Mouse (Mus musculus): ENCODE measurements around the gene Pts. TPM values are rescaled to one million over a fixed set of nuclear protein-coding genes. Genes with fewer than 3 reads are reported as not detected.

Pts gene
- polyA plus RNA-seq, 2 experiments: 64.2 to 64.3 TPM

- Histone ChIP-seq H3K27ac (replicated peaks; ENCODE audit: low read depth, low read length) (no peak overlapping the region), H3K9ac (ENCODE audit: low read depth, low read length, severe bottlenecking) (no peak overlapping the region), H3K9me3 (ENCODE audit: control insufficient read depth, low read length) (no peaks in the 10 kb centered on the region), H3K27me3 (ENCODE audit: control insufficient read depth, insufficient read depth, low read length) (no peaks in the 10 kb centered on the region), H3K4me2 (replicated peaks; ENCODE audit: low read depth, low read length, severe bottlenecking) (no peak overlapping the region), H3K4me3 (replicated peaks; ENCODE audit: low read length) (no peak overlapping the region), H3K36me3 (ENCODE audit: control insufficient read depth, insufficient read depth, low read length) (no peaks in the 10 kb centered on the region), H3K4me1 (ENCODE audit: control insufficient read depth, insufficient read depth, low read length) (no peaks in the 10 kb centered on the region)
- no peak for TF ChIP-seq POLR2A (IDR thresholded peaks at IDR 0.05; ENCODE audit: borderline replicate concordance, extremely low read depth, insufficient read depth, insufficient read length)
- no peak for ATAC-seq (ENCODE audit: low FRiP score, low read depth)
- 63% methylated on average over 7 of the region's 7 CpGs for WGBS
- DNase-seq (ENCODE audit: low spot score): no peak
Observed at GRCm38 (mm10) chr9:50476651-50477050, 51.9 kb downstream of the Pts start.

GRCm38 (mm10) chr9:50475745-50476144, 52.8 kb downstream of the Pts start:
- Histone ChIP-seq H3K36me3 (ENCODE audit: control insufficient read depth, insufficient read depth, low read length) (no peaks in the 10 kb centered on the region), H3K27ac (replicated peaks; ENCODE audit: low read depth, low read length) (no peak overlapping the region), H3K27me3 (ENCODE audit: control insufficient read depth, insufficient read depth, low read length) (no peaks in the 10 kb centered on the region), H3K4me1 (ENCODE audit: control insufficient read depth, insufficient read depth, low read length) (no peaks in the 10 kb centered on the region), H3K9ac (ENCODE audit: low read depth, low read length, severe bottlenecking) (no peak overlapping the region), H3K4me2 (replicated peaks; ENCODE audit: low read depth, low read length, severe bottlenecking) (no peak overlapping the region), H3K9me3 (ENCODE audit: control insufficient read depth, low read length) (no peaks in the 10 kb centered on the region), H3K4me3 (replicated peaks; ENCODE audit: low read length) (no peak overlapping the region)
- 81% methylated on average over 8 of the region's 8 CpGs for WGBS
- ATAC-seq (ENCODE audit: low FRiP score, low read depth) (no peak), DNase-seq (ENCODE audit: low spot score) (no peak)
- no peak for TF ChIP-seq POLR2A (IDR thresholded peaks at IDR 0.05; ENCODE audit: borderline replicate concordance, extremely low read depth, insufficient read depth, insufficient read length)

- Histone ChIP-seq H3K9ac (ENCODE audit: low read depth, low read length, severe bottlenecking) (no peak overlapping the region), H3K4me1 (ENCODE audit: control insufficient read depth, insufficient read depth, low read length) (no peaks in the 10 kb centered on the region), H3K27me3 (ENCODE audit: control insufficient read depth, insufficient read depth, low read length) (no peaks in the 10 kb centered on the region), H3K9me3 (ENCODE audit: control insufficient read depth, low read length) (no peaks in the 10 kb centered on the region), H3K36me3 (ENCODE audit: control insufficient read depth, insufficient read depth, low read length) (no peaks in the 10 kb centered on the region), H3K4me2 (replicated peaks; ENCODE audit: low read depth, low read length, severe bottlenecking) (no peak overlapping the region), H3K27ac (replicated peaks; ENCODE audit: low read depth, low read length) (no peak overlapping the region), H3K4me3 (replicated peaks; ENCODE audit: low read length) (no peak overlapping the region)
- DNase-seq (ENCODE audit: low spot score) (no peak), ATAC-seq (ENCODE audit: low FRiP score, low read depth) (no peak)
- WGBS: 81% methylated on average over 7 of the region's 7 CpGs
- no peak for TF ChIP-seq POLR2A (IDR thresholded peaks at IDR 0.05; ENCODE audit: borderline replicate concordance, extremely low read depth, insufficient read depth, insufficient read length)
Observed at GRCm38 (mm10) chr9:50475318-50475717, 53.2 kb downstream of the Pts start.

Other genes starting within 250 kb of the Pts start
- 93.4 and 99.3 TPM in 2 replicates for gene Rpl10-ps3, start 183.8 kb downstream of the Pts start, polyA plus RNA-seq (2012; rRNA removed)
- 349 and 385 TPM in 2 replicates for gene Rpl10-ps3, start 183.8 kb downstream of the Pts start, polyA plus RNA-seq (2014; fragmentation: Nextera tagmentation; extraction: Ambion mirVana)
- gene Plet1, start 34.2 kb downstream of the Pts start, polyA plus RNA-seq (2012; rRNA removed): 0.74 and 0.93 TPM in 2 replicates
- 0.41 and 0.70 TPM in 2 replicates for gene Plet1, start 34.2 kb downstream of the Pts start, polyA plus RNA-seq (2014; fragmentation: Nextera tagmentation; extraction: Ambion mirVana)
- 2.2 and 2.4 TPM in 2 replicates for gene Il18, start 26.1 kb upstream of the Pts start, polyA plus RNA-seq (2012; rRNA removed)
- gene Il18, start 26.1 kb upstream of the Pts start, polyA plus RNA-seq (2014; fragmentation: Nextera tagmentation; extraction: Ambion mirVana): 2.4 and 2.9 TPM in 2 replicates
- gene Bco2, start 26.5 kb upstream of the Pts start, polyA plus RNA-seq (2012; rRNA removed): 0.09 and 0.26 TPM in 2 replicates
- gene Bco2, start 26.5 kb upstream of the Pts start, polyA plus RNA-seq (2014; fragmentation: Nextera tagmentation; extraction: Ambion mirVana): 0.12 and 0.14 TPM in 2 replicates
- gene Tex12, start 32.6 kb upstream of the Pts start, polyA plus RNA-seq (2012; rRNA removed): not detected in 2 replicates
- not detected in 2 replicates for gene Tex12, start 32.6 kb upstream of the Pts start, polyA plus RNA-seq (2014; fragmentation: Nextera tagmentation; extraction: Ambion mirVana)
- 170 and 197 TPM in 2 replicates for gene Sdhd, start 75.1 kb upstream of the Pts start, polyA plus RNA-seq (2012; rRNA removed)
- 258 and 266 TPM in 2 replicates for gene Sdhd, start 75.1 kb upstream of the Pts start, polyA plus RNA-seq (2014; fragmentation: Nextera tagmentation; extraction: Ambion mirVana)
- 145 and 238 TPM in 2 replicates for gene Timm8b, start 75.2 kb upstream of the Pts start, polyA plus RNA-seq (2012; rRNA removed)
- 239 and 244 TPM in 2 replicates for gene Timm8b, start 75.2 kb upstream of the Pts start, polyA plus RNA-seq (2014; fragmentation: Nextera tagmentation; extraction: Ambion mirVana)
- 2.2 and 2.3 TPM in 2 replicates for gene Pih1d2, start 88.6 kb upstream of the Pts start, polyA plus RNA-seq (2012; rRNA removed)
- 2.5 and 3.2 TPM in 2 replicates for gene Pih1d2, start 88.6 kb upstream of the Pts start, polyA plus RNA-seq (2014; fragmentation: Nextera tagmentation; extraction: Ambion mirVana)
- 18.1 and 20.4 TPM in 2 replicates for gene Nkapd1, start 88.7 kb upstream of the Pts start, polyA plus RNA-seq (2012; rRNA removed)
- 27.7 and 27.8 TPM in 2 replicates for gene Nkapd1, start 88.7 kb upstream of the Pts start, polyA plus RNA-seq (2014; fragmentation: Nextera tagmentation; extraction: Ambion mirVana)
- 24.3 and 30.4 TPM in 2 replicates for gene Dlat, start 131.1 kb upstream of the Pts start, polyA plus RNA-seq (2012; rRNA removed)
- gene Dlat, start 131.1 kb upstream of the Pts start, polyA plus RNA-seq (2014; fragmentation: Nextera tagmentation; extraction: Ambion mirVana): 49.5 and 57.3 TPM in 2 replicates
- gene Dixdc1, start 210.8 kb upstream of the Pts start, polyA plus RNA-seq (2012; rRNA removed): 16.4 and 17.5 TPM in 2 replicates
- gene Dixdc1, start 210.8 kb upstream of the Pts start, polyA plus RNA-seq (2014; fragmentation: Nextera tagmentation; extraction: Ambion mirVana): 16.1 and 18.9 TPM in 2 replicates
- 3.8 and 4.9 TPM in 2 replicates for gene 2310030G06Rik, start 217.8 kb upstream of the Pts start, polyA plus RNA-seq (2012; rRNA removed)
- gene 2310030G06Rik, start 217.8 kb upstream of the Pts start, polyA plus RNA-seq (2014; fragmentation: Nextera tagmentation; extraction: Ambion mirVana): 5.2 and 5.4 TPM in 2 replicates
- 78.2 and 80.7 TPM in 2 replicates for gene Cryab, start 222.6 kb upstream of the Pts start, polyA plus RNA-seq (2012; rRNA removed)
- 87.2 and 117 TPM in 2 replicates for gene Cryab, start 222.6 kb upstream of the Pts start, polyA plus RNA-seq (2014; fragmentation: Nextera tagmentation; extraction: Ambion mirVana)
- 53.0 and 61.6 TPM in 2 replicates for gene Hspb2, start 223.6 kb upstream of the Pts start, polyA plus RNA-seq (2012; rRNA removed)
- gene Hspb2, start 223.6 kb upstream of the Pts start, polyA plus RNA-seq (2014; fragmentation: Nextera tagmentation; extraction: Ambion mirVana): 47.8 and 78.7 TPM in 2 replicates
- 7.4 and 7.7 TPM in 2 replicates for gene Fdxacb1, start 239.5 kb upstream of the Pts start, polyA plus RNA-seq (2012; rRNA removed)
- 10.6 and 10.8 TPM in 2 replicates for gene Fdxacb1, start 239.5 kb upstream of the Pts start, polyA plus RNA-seq (2014; fragmentation: Nextera tagmentation; extraction: Ambion mirVana)
- 33.2 and 41.9 TPM in 2 replicates for gene Alg9, start 246.3 kb upstream of the Pts start, polyA plus RNA-seq (2012; rRNA removed)
- 35.8 and 35.9 TPM in 2 replicates for gene Alg9, start 246.3 kb upstream of the Pts start, polyA plus RNA-seq (2014; fragmentation: Nextera tagmentation; extraction: Ambion mirVana)
- gene 1110032A03Rik, start 246.8 kb upstream of the Pts start, polyA plus RNA-seq (2012; rRNA removed): 27.1 and 27.6 TPM in 2 replicates
- 25.5 and 29.5 TPM in 2 replicates for gene 1110032A03Rik, start 246.8 kb upstream of the Pts start, polyA plus RNA-seq (2014; fragmentation: Nextera tagmentation; extraction: Ambion mirVana)